Mouse (Mus musculus): ENCODE data around the gene Zfyve28. TPM values are rescaled to one million over a fixed set of nuclear protein-coding genes. Genes with fewer than 3 reads are reported as not detected.

Zfyve28 gene
- total and polyA plus RNA-seq, 2 experiments from 2014 or later, result 3.0 to 10.0 TPM

- TF ChIP-seq CTCF (IDR thresholded peaks at IDR 0.05), result no peak
- no peak overlapping the region for H3K4me3 ChIP-seq (ENCODE audit: low read depth, low read length)
- no peaks in the 10 kb centered on the region for H3K27me3 ChIP-seq (ENCODE audit: insufficient read depth, low read length)
- DNase-seq (ENCODE audit: low spot score) (peak; percentile 69), ATAC-seq (ENCODE audit: low FRiP score) (peak; percentile 80; the same call in 1 of the 2 replicates)
- 28% methylated on average over 15 of the region's 15 CpGs for WGBS
- no peaks in the 10 kb centered on the region; the same call in 1 of the 2 replicates for H3K36me3 ChIP-seq (ENCODE audit: insufficient read depth, low read length)
- peaks cover 14% of the 10 kb centered on the region for H3K4me1 ChIP-seq (ENCODE audit: insufficient read depth, low read length)
- peak overlapping the region; percentile 20 for H3K27ac ChIP-seq (ENCODE audit: low read depth, low read length)
- peak overlapping the region; percentile 21 for H3K4me2 ChIP-seq (ENCODE audit: low read depth, low read length, poor library complexity, severe bottlenecking)
- no peaks in the 10 kb centered on the region for H3K9me3 ChIP-seq (ENCODE audit: low read length)
- no peak overlapping the region for H3K9ac ChIP-seq (replicated peaks; ENCODE audit: low read length, poor library complexity, severe bottlenecking)
These were observed 45.9 kb downstream of the Zfyve28 start for GRCm38 (mm10) chr5:34242224-34242963.

GRCm38 (mm10) chr5:34238444-34238843 is 49.8 kb downstream of the Zfyve28 start:
- H3K36me3 ChIP-seq (ENCODE audit: insufficient read depth, low read length), result peaks cover 6% of the 10 kb centered on the region; the same call in 1 of the 2 replicates
- no peaks in the 10 kb centered on the region for H3K9me3 ChIP-seq (ENCODE audit: low read length)
- H3K4me3 ChIP-seq (ENCODE audit: low read depth, low read length), result no peak overlapping the region
- H3K9ac ChIP-seq (replicated peaks; ENCODE audit: low read length, poor library complexity, severe bottlenecking), result no peak overlapping the region
- H3K4me2 ChIP-seq (ENCODE audit: low read depth, low read length, poor library complexity, severe bottlenecking), result no peak overlapping the region
- DNase-seq (ENCODE audit: low spot score), result no peak
- peaks cover 14% of the 10 kb centered on the region for H3K4me1 ChIP-seq (ENCODE audit: insufficient read depth, low read length)
- WGBS, result 86% methylated on average over 6 of the region's 6 CpGs
- H3K27me3 ChIP-seq (ENCODE audit: insufficient read depth, low read length), result no peaks in the 10 kb centered on the region
- H3K27ac ChIP-seq (ENCODE audit: low read depth, low read length), result no peak overlapping the region
- TF ChIP-seq CTCF (IDR thresholded peaks at IDR 0.05), result no peak
- ATAC-seq (ENCODE audit: low FRiP score), result no peak

- Histone ChIP-seq H3K27ac (ENCODE audit: low read depth, low read length) (no peak overlapping the region), H3K27me3 (ENCODE audit: insufficient read depth, low read length) (no peaks in the 10 kb centered on the region), H3K4me1 (ENCODE audit: insufficient read depth, low read length) (no peaks in the 10 kb centered on the region), H3K9ac (replicated peaks; ENCODE audit: low read length, poor library complexity, severe bottlenecking) (no peak overlapping the region), H3K36me3 (ENCODE audit: insufficient read depth, low read length) (peaks cover 6% of the 10 kb centered on the region; the same call in 1 of the 2 replicates), H3K9me3 (ENCODE audit: low read length) (no peaks in the 10 kb centered on the region), H3K4me3 (ENCODE audit: low read depth, low read length) (no peak overlapping the region), H3K4me2 (ENCODE audit: low read depth, low read length, poor library complexity, severe bottlenecking) (no peak overlapping the region)
- WGBS, result 55% methylated on average over 10 of the region's 10 CpGs
- no peak for ATAC-seq (ENCODE audit: low FRiP score)
- peak; percentile 69 for TF ChIP-seq CTCF (IDR thresholded peaks at IDR 0.05)
- no peak for DNase-seq (ENCODE audit: low spot score)
These were observed 52.3 kb downstream of the Zfyve28 start for GRCm38 (mm10) chr5:34235898-34236420.

- Histone ChIP-seq H3K4me3 (ENCODE audit: low read depth, low read length) (no peak overlapping the region), H3K9ac (replicated peaks; ENCODE audit: low read length, poor library complexity, severe bottlenecking) (no peak overlapping the region), H3K9me3 (ENCODE audit: low read length) (no peaks in the 10 kb centered on the region), H3K27ac (ENCODE audit: low read depth, low read length) (no peak overlapping the region), H3K4me2 (ENCODE audit: low read depth, low read length, poor library complexity, severe bottlenecking) (no peak overlapping the region), H3K36me3 (ENCODE audit: insufficient read depth, low read length) (peaks cover 6% of the 10 kb centered on the region; the same call in 1 of the 2 replicates), H3K4me1 (ENCODE audit: insufficient read depth, low read length) (no peaks in the 10 kb centered on the region), H3K27me3 (ENCODE audit: insufficient read depth, low read length) (no peaks in the 10 kb centered on the region)
- TF ChIP-seq CTCF (IDR thresholded peaks at IDR 0.05), result no peak
- 80% methylated on average over 4 of the region's 4 CpGs for WGBS
- ATAC-seq (ENCODE audit: low FRiP score) (no peak), DNase-seq (ENCODE audit: low spot score) (no peak)
These were observed 53.2 kb downstream of the Zfyve28 start for GRCm38 (mm10) chr5:34235056-34235455.

GRCm38 (mm10) chr5:34233221-34233515 is 55.1 kb downstream of the Zfyve28 start:
- peaks cover 12% of the 10 kb centered on the region; the same call in 1 of the 2 replicates for H3K36me3 ChIP-seq (ENCODE audit: insufficient read depth, low read length)
- no peak overlapping the region for H3K4me2 ChIP-seq (ENCODE audit: low read depth, low read length, poor library complexity, severe bottlenecking)
- DNase-seq (ENCODE audit: low spot score), result no peak
- H3K9me3 ChIP-seq (ENCODE audit: low read length), result no peaks in the 10 kb centered on the region
- no peaks in the 10 kb centered on the region for H3K4me1 ChIP-seq (ENCODE audit: insufficient read depth, low read length)
- no peaks in the 10 kb centered on the region for H3K27me3 ChIP-seq (ENCODE audit: insufficient read depth, low read length)
- H3K4me3 ChIP-seq (ENCODE audit: low read depth, low read length), result no peak overlapping the region
- H3K27ac ChIP-seq (ENCODE audit: low read depth, low read length), result no peak overlapping the region
- ATAC-seq (ENCODE audit: low FRiP score), result no peak
- H3K9ac ChIP-seq (replicated peaks; ENCODE audit: low read length, poor library complexity, severe bottlenecking), result no peak overlapping the region
- no peak for TF ChIP-seq CTCF (IDR thresholded peaks at IDR 0.05)
- WGBS, result 85% methylated on average over 6 of the region's 6 CpGs

- no peak overlapping the region for H3K9ac ChIP-seq (replicated peaks; ENCODE audit: low read length, poor library complexity, severe bottlenecking)
- ATAC-seq (ENCODE audit: low FRiP score) (no peak), DNase-seq (ENCODE audit: low spot score) (no peak)
- 69% methylated on average over 8 of the region's 8 CpGs for WGBS
- no peaks in the 10 kb centered on the region for H3K4me1 ChIP-seq (ENCODE audit: insufficient read depth, low read length)
- no peaks in the 10 kb centered on the region for H3K27me3 ChIP-seq (ENCODE audit: insufficient read depth, low read length)
- no peak overlapping the region for H3K4me2 ChIP-seq (ENCODE audit: low read depth, low read length, poor library complexity, severe bottlenecking)
- no peak overlapping the region for H3K27ac ChIP-seq (ENCODE audit: low read depth, low read length)
- TF ChIP-seq CTCF (IDR thresholded peaks at IDR 0.05), result no peak
- H3K4me3 ChIP-seq (ENCODE audit: low read depth, low read length), result no peak overlapping the region
- no peaks in the 10 kb centered on the region for H3K9me3 ChIP-seq (ENCODE audit: low read length)
- H3K36me3 ChIP-seq (ENCODE audit: insufficient read depth, low read length), result peaks cover 12% of the 10 kb centered on the region; the same call in 1 of the 2 replicates
These were observed 55.6 kb downstream of the Zfyve28 start for GRCm38 (mm10) chr5:34232481-34233220.

All from midbrain, postnatal 0 days (tissue).